Mouse (Mus musculus) frontal cortex, adult 2 months (tissue): ENCODE measurements around the gene Plac9a. TPM values are rescaled to one million over a fixed set of nuclear protein-coding genes. Genes with fewer than 3 reads are reported as not detected.
A peak's percentile ranks its signal among the peaks of the same experiment; 100 is the strongest.
"Not testable (repeated sequence)": the region's sequence is repeated elsewhere in the genome, so short reads cannot be mapped to it uniquely, and the experiment has no call there.

Source experiments
- DNase-seq, 2 experiments: peaks; one replicate each; pipeline ENCODE4 v3.0.0; 2022; ENCODE audit warnings: low spot score in 1 of 2; ENCODE audit errors: extremely low spot score in 1 of 2
- polyA plus RNA-seq: library from polyadenylated mRNA; depleted of rRNA; stranded (reverse); fragments of >200 nt; gene quantifications from 2 replicates; pipeline ENCODE4 v1.2.3, GENCODE M21; 2012; rRNA removed

Gene Plac9a
- polyA plus RNA-seq, result 0.50 TPM in 1 of 2 replicates, not detected in the other

DNA sequence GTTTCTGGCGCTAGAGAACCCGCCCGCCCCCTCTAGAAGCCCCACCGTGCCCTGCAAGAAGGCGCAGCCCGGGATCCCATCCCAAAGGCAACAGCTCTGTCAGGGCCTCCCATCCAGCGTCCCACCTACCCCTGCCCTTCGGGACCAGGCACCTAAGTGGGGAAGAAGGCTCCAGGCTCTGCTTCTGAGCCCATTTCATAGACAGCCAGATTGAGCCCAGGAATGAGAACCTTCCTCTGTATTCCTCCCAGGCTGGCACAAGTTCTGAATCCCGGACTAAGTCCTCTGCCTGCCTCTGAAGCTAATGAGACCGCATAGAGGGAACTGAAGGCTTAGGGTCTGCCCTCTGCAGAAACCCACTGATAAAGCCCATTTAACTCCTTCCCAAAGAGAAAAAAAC lies at the start of gene Plac9a:
TSS of gene Plac9a (minus strand) at position 101 of the 400 bp plus-strand sequence.
- not testable (repeated sequence) for DNase-seq

DNA sequence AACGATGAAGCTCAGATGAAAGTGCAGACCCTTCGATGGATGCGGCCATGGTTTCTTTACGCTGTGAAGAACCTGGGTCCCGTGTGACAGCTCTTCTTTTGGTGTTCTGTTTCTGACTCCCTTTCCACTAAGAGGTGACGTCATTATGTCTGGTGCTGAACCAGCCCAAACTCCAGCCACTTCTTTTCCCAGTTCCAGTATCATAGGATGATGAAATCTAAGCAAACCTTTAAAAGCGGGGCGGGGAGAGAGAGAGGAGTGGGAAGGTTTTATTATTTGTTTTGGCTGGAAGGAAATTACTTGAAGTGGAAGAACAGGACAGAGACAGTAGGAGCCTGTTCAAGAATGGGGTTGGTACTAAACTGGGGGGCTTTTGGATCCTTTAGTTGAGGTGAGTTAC lies 35.1 kb upstream of the Plac9a start, which contains the start of gene Cphx1:
TSS of gene Cphx1 (plus strand) at position 301 of the 400 bp plus-strand sequence.
- not testable (repeated sequence) for DNase-seq

DNA sequence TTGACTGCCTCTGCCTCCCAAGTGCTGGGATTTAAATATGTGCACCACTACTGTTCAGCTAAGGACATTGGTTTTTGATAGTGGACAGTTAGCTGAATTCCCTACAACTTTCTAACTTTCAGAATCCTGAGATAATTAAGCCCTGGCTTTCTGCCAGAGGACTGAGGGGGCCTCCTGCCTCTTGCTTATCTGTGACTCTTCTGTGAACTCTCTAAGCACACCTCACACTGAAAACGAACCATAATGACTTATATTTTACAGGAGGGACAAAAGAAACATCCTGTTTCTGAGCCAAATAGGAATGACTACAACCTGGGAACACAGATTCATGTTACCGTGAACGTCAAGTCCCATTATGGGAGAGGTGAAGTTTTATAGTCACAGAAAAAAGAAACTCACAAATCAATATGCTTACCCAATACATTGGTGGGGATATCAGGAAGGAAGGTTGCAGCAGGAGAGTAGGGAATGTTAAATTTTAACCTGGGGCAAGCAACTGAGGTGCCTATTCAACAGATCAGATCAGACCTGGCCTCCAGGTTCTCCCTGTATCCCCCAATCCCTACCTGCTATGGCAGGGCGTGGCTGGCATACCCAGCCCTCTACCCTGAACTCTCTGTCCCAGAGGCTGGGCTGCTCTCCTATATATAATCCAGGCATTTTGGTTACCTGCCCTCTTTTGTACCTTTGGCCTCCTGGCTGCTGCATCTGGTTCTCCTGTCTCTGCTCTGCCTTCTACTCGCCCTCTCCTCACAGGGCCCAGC lies 34.1 kb upstream of the Plac9a start:
- DNase-seq, result not testable (repeated sequence)

DNA sequence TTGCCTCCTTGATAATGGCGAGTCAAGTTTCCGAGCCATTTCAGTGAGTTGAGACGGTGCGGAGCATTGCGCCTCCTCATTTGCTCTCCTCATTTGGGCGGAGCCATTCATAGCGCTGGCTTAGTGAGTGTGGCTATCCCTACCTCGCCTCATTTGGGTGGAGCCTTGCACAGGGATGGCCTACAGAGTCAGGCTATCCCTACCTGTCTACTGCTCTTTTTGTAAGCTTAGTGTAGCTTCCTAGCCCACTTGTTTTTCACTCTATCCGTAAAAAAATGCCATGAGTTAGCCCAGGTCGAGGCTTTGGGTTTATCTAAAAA lies 24.6 kb upstream of the Plac9a start, which contains the start of gene Tmem254a:
TSS of gene Tmem254a (minus strand) at position 111 of the 320 bp plus-strand sequence.
- not testable (repeated sequence) for DNase-seq

- DNase-seq, result not testable (repeated sequence)
Measured at GRCm38 (mm10) chr14:25926814-25927561, 24.1 kb upstream of the Plac9a start.

DNA sequence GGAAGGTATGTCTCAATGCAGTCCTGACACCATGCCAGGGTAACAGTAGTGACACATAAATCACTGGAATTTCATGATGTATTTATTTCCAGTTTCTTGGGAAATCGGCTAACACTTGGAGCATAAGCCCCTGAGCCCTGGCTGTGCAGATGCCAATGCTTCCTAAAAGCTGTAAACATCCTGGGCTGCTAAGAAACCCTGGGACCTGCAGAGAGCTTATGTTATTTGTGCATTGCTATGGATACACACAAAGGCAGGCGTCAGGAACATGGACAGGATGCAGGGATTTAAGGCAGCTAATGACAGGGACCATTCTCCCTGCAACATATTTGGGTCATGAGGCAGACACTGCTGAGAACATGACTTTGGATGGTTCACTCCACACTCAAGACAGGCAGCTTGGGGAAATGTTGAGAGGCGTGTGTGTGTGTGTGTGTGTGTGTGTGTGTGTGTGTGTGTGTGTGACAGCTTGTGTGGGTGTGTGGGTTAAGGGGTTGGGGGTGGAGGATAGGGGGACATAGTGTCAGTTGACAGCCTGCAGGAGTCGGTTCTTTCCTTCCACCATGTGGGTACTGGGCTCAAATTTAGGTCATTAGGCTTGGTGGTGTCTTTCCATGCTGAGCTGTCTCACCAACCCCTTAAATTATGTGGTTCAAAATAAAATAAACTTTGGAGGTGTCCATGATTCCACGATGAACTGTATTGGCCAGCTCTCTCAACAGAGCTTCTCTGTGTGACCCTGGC lies 15.7 kb upstream of the Plac9a start:
- not testable (repeated sequence) for DNase-seq

DNA sequence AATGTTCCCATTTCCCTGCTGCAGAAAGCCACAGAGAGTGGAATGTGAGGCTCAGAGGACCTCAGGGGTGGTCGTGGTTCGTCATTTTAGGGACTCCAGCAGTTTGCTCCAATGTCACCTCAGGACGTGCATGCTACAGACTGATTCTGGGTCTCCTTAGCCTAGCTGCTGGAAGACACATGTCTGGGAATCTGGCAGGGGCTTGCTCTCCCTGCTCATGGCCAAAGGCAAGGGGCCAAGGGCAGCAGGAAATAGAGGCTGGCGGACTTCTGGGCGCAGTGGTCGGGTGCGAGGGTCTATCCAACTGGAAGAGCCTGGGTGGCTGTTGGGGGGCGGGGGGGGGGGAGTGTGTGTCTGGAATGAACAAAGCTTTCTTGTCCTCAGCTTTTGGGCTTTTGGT lies 6.1 kb upstream of the Plac9a start:
- not testable (repeated sequence) for DNase-seq

DNA sequence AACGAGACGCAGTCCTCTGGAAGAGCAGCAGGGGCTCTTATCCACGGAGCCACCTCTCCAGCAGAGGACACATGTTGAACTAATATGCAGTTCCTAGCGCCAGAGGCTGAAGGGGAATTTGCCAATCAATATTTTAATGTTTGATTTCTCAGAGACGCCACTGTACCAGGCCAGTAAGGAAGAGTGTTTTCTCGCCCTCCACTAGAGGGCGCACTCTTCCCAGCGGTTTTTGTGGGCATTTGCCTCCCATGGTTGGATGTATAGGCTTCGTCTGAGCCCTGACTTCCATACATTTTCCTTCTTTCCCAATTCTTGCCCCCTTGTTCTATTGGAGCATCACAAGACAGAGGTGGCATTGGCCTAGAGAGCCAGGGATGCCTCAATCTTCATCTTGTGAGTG lies 4.4 kb upstream of the Plac9a start:
- not testable (repeated sequence) for DNase-seq

DNA sequence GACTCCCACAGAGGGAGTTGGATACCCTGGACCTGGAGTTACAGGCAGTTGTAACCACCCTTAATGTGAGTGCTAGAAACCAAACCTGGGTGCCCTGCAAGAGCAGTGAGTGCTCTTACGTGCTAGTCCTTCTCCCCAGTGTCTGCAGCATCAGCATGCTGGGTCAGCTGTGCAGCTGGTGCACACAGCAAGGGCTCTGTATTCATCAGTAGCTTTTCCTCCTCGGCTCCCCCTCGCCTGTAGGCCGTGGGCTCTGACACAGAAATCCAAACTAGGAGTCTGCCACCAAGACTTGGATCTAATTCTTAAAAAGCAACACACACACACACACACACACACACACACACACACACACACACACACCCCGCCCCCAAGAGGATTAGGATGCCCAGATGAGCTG lies 2.3 kb upstream of the Plac9a start:
- DNase-seq, result peak in 1 of 2 experiments; percentile 0

GRCm38 (mm10) chr14:25895686-25896085 lies 7.2 kb downstream of the Plac9a start:
- DNase-seq, result not testable (repeated sequence)

GRCm38 (mm10) chr14:25894566-25894965 lies 8.3 kb downstream of the Plac9a start:
- DNase-seq, result not testable (repeated sequence)

- not testable (repeated sequence) for DNase-seq
Measured at GRCm38 (mm10) chr14:25885886-25886285, 17.0 kb downstream of the Plac9a start.

DNA sequence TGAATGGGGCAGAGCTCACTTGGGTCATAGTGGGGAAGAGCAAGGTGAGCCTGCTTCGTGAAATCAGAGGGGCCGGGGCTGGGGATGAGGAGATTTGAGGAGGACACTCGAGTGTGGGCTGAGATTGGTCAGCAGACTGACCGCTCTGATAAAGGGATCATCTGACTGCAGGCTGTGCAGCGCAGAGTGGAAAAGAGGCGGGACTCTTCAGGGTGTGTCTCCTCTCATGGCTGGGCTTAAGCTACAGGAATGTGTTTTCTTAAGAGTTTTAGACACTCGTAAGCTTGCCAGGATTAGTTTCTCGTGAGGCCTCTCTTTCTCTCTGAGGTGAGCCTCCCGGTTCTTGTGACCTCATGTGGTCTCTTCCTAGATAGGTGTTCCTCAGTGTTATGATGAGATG lies 21.1 kb downstream of the Plac9a start:
- not testable (repeated sequence) for DNase-seq

GRCm38 (mm10) chr14:25876640-25877039 lies 26.3 kb downstream of the Plac9a start:
- not testable (repeated sequence) for DNase-seq

DNA sequence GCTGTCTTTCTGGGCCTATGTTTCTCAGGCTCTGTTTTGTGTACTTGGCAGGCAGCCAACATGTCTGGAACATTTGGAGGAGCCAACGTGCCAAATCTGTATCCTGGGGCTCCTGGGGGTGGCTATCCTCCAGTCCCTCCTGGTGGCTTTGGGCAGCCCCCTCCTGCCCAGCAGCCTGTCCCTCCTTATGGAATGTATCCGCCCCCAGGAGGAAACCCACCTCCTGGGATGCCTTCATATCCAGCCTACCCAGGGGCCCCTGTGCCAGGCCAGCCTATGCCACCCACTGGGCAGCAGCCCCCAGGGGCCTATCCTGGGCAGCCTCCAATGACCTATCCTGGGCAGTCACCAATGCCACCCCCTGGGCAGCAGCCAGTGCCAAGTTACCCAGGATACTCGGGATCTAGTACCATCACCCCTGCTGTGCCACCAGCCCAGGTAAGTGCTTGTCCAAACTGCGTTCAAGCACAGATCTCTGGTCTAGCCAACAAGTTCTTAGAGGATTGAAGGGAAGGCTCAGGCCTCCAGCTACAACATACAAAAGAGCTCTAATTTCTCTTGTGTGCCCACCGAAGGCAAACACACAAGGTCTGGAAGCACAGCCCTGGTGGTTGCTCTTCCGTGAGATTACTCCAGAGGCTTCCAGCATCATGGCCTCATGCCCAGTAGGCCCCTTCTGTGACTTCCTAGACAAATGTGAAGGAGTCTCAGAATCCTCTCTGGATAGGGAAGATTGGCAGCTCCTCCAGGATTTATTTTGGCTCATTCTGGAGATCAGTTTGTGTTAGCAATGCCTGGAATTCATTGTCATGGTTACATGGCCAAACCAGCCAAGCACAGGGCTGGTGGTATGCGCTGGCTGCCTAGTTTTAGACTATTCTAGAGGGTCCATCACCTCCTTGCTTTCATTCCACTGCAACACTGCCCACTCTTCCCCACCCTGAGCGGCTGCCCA lies 30.2 kb downstream of the Plac9a start:
- DNase-seq, result peak; percentile 47 to 56

DNA sequence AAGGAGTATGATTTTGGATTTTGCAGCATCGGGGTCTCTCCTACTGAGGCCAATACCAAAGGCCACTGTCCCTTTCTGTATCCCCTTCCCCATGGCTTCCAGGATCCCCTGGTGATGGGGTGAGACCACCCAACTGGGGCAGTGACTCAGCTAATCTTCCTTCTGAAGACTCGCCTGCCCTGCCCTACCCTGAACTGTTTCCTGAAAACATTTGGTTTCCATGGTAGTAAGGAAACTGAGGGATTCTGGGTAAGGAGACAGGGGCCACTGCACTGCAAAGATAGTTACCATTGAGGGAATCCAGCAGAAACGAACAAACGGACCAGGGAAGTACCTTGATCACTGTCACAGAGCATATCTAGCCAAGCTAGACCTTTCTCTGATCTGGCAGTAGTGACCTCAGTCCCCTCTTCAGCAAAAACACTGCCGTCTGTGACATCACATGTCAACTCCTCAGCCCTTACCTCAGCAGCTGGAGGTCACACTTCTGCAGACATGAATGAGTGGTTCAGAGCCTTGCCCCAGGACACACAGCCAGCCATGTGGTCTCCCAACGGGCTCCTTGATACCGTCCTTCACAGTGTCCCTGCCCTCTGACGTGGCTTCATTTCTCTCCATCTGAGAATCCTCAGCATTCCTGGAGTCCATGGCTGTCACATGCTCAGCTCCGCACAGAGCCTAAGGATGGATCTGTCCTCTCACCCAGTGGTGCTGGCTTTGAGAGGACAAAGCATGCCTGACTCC lies 33.6 kb downstream of the Plac9a start:
- no peak for DNase-seq

DNA sequence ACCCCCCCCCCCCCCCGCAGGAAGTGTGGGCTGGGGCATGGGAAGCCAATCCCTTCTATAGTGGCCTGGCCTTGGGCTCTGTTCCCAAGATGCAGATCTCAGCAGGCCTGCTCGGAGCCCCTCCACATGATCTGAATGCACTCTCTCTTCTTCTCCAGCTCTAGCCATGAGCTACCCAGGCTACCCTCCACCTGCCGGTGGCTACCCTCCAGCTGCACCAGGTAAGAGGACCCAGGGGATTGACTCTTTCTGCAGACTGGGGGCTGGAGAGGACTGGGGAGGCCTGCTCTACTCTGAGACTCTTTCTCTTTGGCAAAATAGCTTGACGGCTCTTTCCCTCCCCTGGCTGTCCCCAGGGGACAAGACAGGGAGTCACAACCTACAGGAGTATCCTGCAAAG lies 34.2 kb downstream of the Plac9a start:
- DNase-seq, result no peak

GRCm38 (mm10) chr14:25867834-25868233 lies 35.1 kb downstream of the Plac9a start:
- no peak for DNase-seq

- DNase-seq, result no peak
Measured at GRCm38 (mm10) chr14:25866832-25867231, 36.1 kb downstream of the Plac9a start.
